Mouse (Mus musculus): ENCODE data around the gene Heg1.

Gene Heg1

GRCm38 (mm10) chr16:33684162-33684702 is at the start of gene Heg1:
TSS of gene Heg1 (plus strand) at chr16:33684370.
- peak; percentile 87 to 88 for DNase-seq (ENCODE audit: low spot score in 2 of 2)

DNA sequence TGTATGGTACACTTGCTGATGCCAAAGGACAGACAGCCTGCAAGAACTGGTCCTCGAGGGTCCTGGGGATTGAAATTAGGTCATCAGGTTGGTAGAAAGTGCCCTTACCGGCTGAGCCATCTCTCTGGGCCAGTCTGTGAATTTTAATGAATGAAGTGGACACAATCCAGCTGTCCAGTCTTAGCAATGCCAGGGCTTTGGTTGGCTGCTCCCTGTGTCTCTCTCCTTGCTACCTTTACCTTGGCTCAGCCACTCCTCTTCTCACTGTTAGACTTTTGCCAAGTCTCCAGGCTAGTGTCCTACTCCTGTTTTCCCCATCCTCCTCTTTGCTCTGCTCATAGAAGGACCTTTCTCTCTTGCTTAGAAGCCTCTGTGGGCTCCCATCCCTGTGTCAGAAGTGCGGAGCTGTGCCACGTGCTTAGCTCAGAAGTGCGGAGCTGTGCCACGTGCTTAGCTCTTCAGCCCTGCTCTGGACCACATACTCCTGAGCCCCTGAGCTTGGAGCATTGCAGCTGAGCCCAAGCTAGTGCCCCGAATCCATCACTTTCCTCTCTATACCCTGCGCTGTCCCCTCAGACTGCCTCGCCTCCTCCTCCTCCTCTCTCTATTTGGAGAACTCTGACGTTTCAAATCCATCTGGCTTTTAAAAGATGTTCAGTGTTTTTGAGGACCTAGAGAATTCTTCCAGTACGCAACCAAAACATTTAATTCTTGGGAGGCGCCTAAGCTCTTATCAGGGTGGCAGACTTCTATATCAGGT is 48.2 kb upstream of the Heg1 start:
- DNase-seq (ENCODE audit: low spot score in 2 of 2): no peak

- DNase-seq (ENCODE audit: low spot score in 2 of 2): no peak
Measured at GRCm38 (mm10) chr16:33641779-33642178, 42.4 kb upstream of the Heg1 start.

GRCm38 (mm10) chr16:33653116-33653515 is 31.1 kb upstream of the Heg1 start:
- DNase-seq (ENCODE audit: low spot score in 2 of 2): no peak

- DNase-seq (ENCODE audit: low spot score in 2 of 2): no peak
Measured at GRCm38 (mm10) chr16:33655443-33655842, 28.7 kb upstream of the Heg1 start.

DNA sequence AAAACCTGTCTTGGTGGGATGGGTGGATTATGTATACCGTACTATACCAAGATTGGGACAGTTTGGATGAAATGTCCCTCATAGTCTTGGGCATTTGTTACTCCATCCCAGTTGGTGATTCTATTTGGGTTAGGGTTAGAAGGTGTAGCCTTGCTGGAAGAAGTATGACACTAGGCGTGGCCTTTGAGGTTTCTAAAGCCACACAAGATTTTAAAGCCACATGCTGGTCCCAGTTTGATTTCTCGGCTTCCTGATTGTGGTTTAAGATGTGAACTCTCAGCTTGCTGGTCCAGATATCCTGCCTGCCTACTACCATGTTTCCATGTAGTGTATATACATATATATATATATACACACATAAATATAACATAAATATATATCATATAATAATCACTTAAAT is 27.0 kb upstream of the Heg1 start:
- DNase-seq (ENCODE audit: low spot score in 2 of 2): no peak

GRCm38 (mm10) chr16:33658121-33658520 is 26.0 kb upstream of the Heg1 start:
- DNase-seq (ENCODE audit: low spot score in 2 of 2): no peak

DNA sequence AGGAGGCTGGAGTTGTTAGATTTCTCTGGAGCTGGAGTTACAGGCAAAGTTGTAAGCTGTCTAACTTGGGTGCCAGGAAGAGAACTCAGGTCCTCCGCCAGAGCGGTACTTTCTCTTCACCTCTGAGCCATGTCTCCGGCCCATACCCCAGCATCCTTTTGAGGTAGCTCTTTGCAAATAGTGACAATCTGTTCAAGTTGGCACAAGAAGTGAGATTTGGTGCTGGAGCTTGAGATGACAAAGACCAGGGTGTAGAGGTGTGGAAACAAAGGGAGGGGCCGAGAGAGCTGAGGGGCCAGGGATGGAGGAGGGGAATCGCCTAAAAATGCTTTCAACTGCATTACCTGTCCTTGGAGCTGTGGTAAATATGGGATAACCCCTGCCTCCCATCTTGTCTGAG is 24.6 kb upstream of the Heg1 start:
- no peak for DNase-seq (ENCODE audit: low spot score in 2 of 2)

GRCm38 (mm10) chr16:33660125-33660524 is 24.0 kb upstream of the Heg1 start:
- no peak for DNase-seq (ENCODE audit: low spot score in 2 of 2)

- DNase-seq (ENCODE audit: low spot score in 2 of 2): no peak
Measured at GRCm38 (mm10) chr16:33662841-33663240, 21.3 kb upstream of the Heg1 start.

GRCm38 (mm10) chr16:33666226-33666625 is 17.9 kb upstream of the Heg1 start:
- no peak for DNase-seq (ENCODE audit: low spot score in 2 of 2)

DNA sequence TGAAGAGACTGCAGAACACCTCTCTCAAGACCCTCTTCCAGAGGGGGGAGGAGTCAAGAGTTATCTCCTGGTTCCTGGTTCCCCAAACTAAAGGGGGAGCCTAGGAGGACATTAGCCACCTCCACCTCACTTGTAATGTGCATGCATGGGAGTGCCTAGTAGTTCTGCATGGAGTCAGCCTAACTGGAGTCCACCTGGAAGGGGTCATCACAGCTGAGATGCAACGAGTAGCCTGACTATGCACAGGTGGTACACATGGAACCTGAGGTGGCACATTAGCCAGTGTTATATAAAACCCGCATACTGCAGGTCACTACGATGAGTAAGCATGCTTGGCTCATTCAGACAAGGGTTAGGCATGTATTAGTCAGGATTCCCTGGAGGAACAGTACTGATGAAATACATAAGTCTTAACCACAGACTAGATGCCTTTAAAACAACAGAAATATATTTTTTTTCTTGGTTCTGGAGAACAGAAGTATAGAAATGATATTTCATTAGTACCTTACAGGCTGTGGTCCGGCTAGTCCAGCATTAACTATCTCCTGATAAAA is 17.1 kb upstream of the Heg1 start:
- no peak for DNase-seq (ENCODE audit: low spot score in 2 of 2)

DNA sequence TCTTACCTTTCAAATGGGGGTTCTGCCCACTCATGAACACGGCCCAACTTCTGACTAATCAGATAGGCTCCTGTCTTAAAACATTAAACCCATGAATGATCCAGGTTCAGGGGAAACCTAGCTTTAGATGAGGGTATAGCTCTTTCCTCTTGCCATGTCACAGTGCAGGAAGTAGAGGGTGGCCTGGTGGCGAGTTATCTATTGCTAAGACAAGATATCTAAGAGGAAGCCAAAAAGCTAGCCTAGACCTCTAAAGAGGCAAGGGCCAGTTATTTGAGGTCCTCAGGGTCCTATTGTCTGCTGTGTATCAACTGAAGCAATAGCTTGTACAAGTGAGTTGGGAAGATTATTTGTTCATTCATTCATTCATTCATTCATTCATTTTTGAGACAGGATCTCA is 15.7 kb upstream of the Heg1 start:
- DNase-seq (ENCODE audit: low spot score in 2 of 2): no peak

- DNase-seq (ENCODE audit: low spot score in 2 of 2): no peak
Measured at GRCm38 (mm10) chr16:33669072-33669471, 15.1 kb upstream of the Heg1 start.

DNA sequence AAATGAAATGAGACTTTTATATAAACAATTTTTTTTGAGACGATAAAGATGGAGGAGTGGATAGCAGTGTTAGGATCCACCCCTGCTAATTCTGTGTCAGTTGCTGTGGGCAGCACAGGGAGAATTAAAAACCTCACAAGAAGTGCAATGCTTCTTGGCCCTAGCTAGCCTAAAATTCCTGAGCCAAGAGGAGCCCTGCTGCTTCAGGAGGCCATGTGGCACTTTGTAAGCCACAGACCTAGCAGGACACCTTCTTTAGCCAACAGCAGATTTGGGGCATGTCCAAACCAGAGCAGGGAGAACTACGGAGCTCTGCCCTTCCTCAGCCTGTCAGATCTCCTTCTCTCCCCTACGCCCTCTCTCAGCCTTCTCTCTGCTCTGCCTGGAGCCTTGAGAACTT is 13.8 kb upstream of the Heg1 start:
- no peak for DNase-seq (ENCODE audit: low spot score in 2 of 2)

DNA sequence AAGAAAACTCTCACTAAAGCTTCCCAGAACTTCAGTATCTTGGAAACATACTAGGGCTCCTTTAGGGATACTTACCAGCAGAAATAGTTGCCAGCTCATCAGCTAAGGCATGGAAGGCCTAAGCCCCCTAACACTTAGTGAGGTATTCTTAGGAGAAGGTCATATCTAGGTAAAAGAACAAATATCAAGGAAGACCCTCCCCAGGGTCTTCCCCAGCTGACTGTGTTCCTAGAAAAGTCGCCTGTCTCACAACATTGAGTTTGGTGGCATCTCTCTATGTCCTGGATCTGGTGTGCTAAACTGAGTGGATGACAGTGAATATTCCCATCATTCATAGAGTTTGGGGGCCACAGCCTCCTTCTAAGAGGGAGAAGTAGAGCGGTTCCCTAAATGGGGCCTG is 13.2 kb upstream of the Heg1 start:
- DNase-seq (ENCODE audit: low spot score in 2 of 2): no peak

DNA sequence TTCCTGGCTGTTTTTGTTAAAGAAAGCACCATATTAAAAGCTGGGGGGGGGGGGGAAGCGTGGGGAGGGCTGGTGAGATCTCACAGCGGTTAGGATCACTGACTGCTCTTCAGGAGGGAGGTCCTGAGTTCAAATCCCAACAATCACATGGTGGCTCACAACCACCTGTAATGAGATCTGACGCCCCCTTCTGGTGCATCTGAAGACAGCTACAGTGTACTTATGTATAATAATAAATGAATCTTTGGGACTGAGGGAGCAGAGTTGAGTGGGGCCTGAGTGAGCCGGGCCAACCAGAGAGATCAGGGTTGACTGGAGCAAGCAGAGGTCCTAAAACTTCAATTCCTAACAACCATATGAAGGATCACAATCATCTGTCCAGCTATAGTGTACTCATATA is 12.0 kb upstream of the Heg1 start:
- DNase-seq (ENCODE audit: low spot score in 2 of 2): no peak

- DNase-seq (ENCODE audit: low spot score in 2 of 2): no peak
Measured at GRCm38 (mm10) chr16:33672643-33673042, 11.5 kb upstream of the Heg1 start.

- peak in 1 of 2 experiments; percentile 1 for DNase-seq (ENCODE audit: low spot score in 2 of 2)
Measured at GRCm38 (mm10) chr16:33673530-33674109, 10.6 kb upstream of the Heg1 start.

DNA sequence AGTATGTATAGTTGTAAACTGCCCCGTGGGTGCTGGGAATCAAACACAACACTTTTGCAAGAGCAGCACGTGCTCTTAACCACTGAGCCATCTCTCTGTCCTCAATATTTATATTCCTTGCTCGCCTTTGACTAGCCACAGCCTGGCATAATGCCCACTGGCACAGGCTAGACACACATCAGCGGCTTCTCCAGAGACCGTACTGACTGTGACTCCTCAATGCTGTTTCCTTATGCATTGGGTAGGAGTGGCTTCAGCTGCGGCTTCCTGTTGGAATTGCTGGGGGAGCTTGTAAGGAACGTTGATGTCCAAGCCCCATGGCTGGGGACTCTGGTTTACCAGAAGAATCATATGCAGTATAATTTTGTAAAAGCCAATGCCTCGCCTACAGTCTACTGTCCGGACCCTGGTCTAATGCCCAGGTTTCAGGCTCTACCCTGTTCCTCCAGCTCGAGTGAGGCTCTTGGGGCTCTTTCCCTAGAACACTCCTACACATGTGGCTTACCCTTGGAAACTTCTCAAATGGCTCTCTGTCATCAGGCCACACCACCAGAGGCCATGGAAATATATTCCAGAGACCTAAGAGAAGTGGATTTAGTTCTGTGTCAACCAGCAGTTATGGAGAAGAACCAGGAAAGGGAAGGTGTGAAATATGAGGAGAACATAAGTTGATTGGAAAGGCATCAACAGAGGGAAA is 8.9 kb upstream of the Heg1 start:
- no peak for DNase-seq (ENCODE audit: low spot score in 2 of 2)

DNA sequence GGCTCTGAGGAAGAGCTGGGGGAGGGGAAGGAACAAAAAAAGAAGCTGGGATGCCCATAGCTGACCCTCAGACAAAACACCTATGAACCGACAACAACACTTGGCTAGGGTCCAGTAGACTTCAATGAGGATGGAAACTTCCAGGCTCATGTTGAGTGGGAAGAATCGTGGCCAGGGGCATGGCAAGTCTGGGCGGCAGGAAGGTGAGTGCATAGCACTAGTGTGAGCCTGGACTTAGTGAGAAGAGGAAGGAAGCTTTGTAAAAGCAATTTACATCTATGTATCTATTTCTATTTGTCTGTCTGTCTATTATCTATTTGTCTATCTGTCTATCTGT is 8.4 kb upstream of the Heg1 start:
- no peak for DNase-seq (ENCODE audit: low spot score in 2 of 2)
